Mouse (Mus musculus) liver, postnatal 0 days (tissue): ENCODE results near the gene Rere. TPM values are rescaled to one million over a fixed set of nuclear protein-coding genes. Genes with fewer than 3 reads are reported as not detected.
A peak's percentile ranks its signal among the peaks of the same experiment; 100 is the strongest.

Experiments used
- ATAC-seq: fragments of 200-750 bp; cut with Nextera tagmentation; 2 replicates; pipeline ENCODE4 v1.8.0; 2017; ENCODE audit warnings: mild to moderate bottlenecking, moderate library complexity
- DNase-seq: peaks from one replicate; pipeline ENCODE4 v3.0.0-alpha.2; 2016
- H3K27ac ChIP-seq: fragments of 300-500 bp; sonication (generic); 2 replicates; pipeline ENCODE4 v1.5.1; 2014; ENCODE audit warnings: antibody characterized with exemption, moderate library complexity, mild to moderate bottlenecking, low read depth
- H3K27me3 ChIP-seq: fragments of 300-500 bp; sonication (generic); 2 replicates; pipeline ENCODE4 v1.6.1; 2014; ENCODE audit warnings: low read length, control low read depth, mixed read lengths; ENCODE audit not compliant: insufficient read depth
- H3K36me3 ChIP-seq: fragments of 300-500 bp; sonication (generic); replicated peaks from 2 replicates; pipeline ENCODE4 v1.6.1; 2014; ENCODE audit warnings: mild to moderate bottlenecking, control low read depth, low read length, moderate library complexity, mixed read lengths; ENCODE audit not compliant: insufficient read depth
- H3K4me1 ChIP-seq: fragments of 300-500 bp; sonication (generic); 2 replicates; pipeline ENCODE4 v1.6.1; 2014; ENCODE audit warnings: antibody characterized with exemption, mild to moderate bottlenecking, control low read depth; ENCODE audit not compliant: insufficient read depth
- H3K4me2 ChIP-seq: fragments of 300-500 bp; sonication (generic); 2 replicates; pipeline ENCODE4 v1.6.1; 2014; ENCODE audit warnings: low read depth, mild to moderate bottlenecking, low read length, moderate library complexity, mixed read lengths
- H3K4me3 ChIP-seq: fragments of 300-500 bp; sonication (generic); 2 replicates; pipeline ENCODE4 v1.5.1; 2014; ENCODE audit warnings: low read depth, low read length
- H3K9ac ChIP-seq: fragments of 300-500 bp; sonication (generic); replicated peaks from 2 replicates; pipeline ENCODE4 v1.6.1; 2014; ENCODE audit warnings: mild to moderate bottlenecking, moderate library complexity
- H3K9me3 ChIP-seq: fragments of 300-500 bp; sonication (generic); 2 replicates; pipeline ENCODE4 v1.6.1; 2016; ENCODE audit warnings: mild to moderate bottlenecking, control low read depth, low read length, mixed read lengths
- CTCF ChIP-seq: sonication (generic); IDR thresholded peaks from 2 replicates; pipeline ENCODE4 v1.5.1; 2016; ENCODE audit warnings: antibody characterized with exemption, low read depth
- EP300 ChIP-seq: IDR thresholded peaks from 2 replicates; pipeline ENCODE4 v1.6.1; 2016; ENCODE audit warnings: antibody characterized with exemption, low read depth, mild to moderate bottlenecking
- WGBS: fragments of 180-500 bp; shearing (Covaris S2); extraction: QIAGEN DNeasy Blood & Tissue Kit; methylation state at CpG from one replicate; pipeline ENCODE4 v1.1.7; 2014; ENCODE audit not compliant: insufficient replicate concordance; 5-methylcytosine and 5-hydroxymethylcytosine counted together
- polyA plus RNA-seq: library from polyadenylated mRNA; unstranded; fragments of >200 nt; fragmentation: Nextera tagmentation; extraction: Ambion mirVana; gene quantifications from 2 replicates; pipeline ENCODE4 v1.2.1, GENCODE M21; 2015

The Rere gene
- polyA plus RNA-seq, 1 experiment from 2014 or later = 4.3 TPM

GRCm38 (mm10) chr4:150249731-150250270 lies 31.6 kb upstream of the Rere start:
- TF ChIP-seq EP300 = no peak
- no peak for TF ChIP-seq CTCF
- H3K4me1 ChIP-seq = no peaks in the 10 kb centered on the region
- 61% methylated on average over 5 of the region's 5 CpGs for WGBS
- no peak overlapping the region for H3K4me2 ChIP-seq
- DNase-seq (no peak), ATAC-seq (peak; percentile 54; the same call in 1 of the 2 replicates)
- no peak overlapping the region for H3K27ac ChIP-seq
- H3K36me3 ChIP-seq = peaks cover 40% of the 10 kb centered on the region
- no peaks in the 10 kb centered on the region for H3K27me3 ChIP-seq
- no peaks in the 10 kb centered on the region for H3K9me3 ChIP-seq
- H3K9ac ChIP-seq = no peak overlapping the region
- no peak overlapping the region for H3K4me3 ChIP-seq

GRCm38 (mm10) chr4:150250549-150251422 lies 30.7 kb upstream of the Rere start:
- TF ChIP-seq CTCF (no peak), EP300 (no peak)
- Histone ChIP-seq H3K27ac (no peak overlapping the region), H3K9me3 (no peaks in the 10 kb centered on the region), H3K9ac (no peak overlapping the region), H3K4me2 (no peak overlapping the region), H3K4me3 (no peak overlapping the region), H3K27me3 (no peaks in the 10 kb centered on the region), H3K36me3 (peaks cover 36% of the 10 kb centered on the region), H3K4me1 (no peaks in the 10 kb centered on the region)
- 71% methylated on average over 18 of the region's 18 CpGs for WGBS
- DNase-seq = no peak
- no peak for ATAC-seq

GRCm38 (mm10) chr4:150254416-150254815 lies 27.0 kb upstream of the Rere start:
- H3K4me3 ChIP-seq = no peak overlapping the region
- ATAC-seq = no peak
- H3K36me3 ChIP-seq = peaks cover 4% of the 10 kb centered on the region
- DNase-seq = no peak
- H3K4me1 ChIP-seq = no peaks in the 10 kb centered on the region
- TF ChIP-seq EP300 = no peak
- TF ChIP-seq CTCF = no peak
- no peaks in the 10 kb centered on the region for H3K9me3 ChIP-seq
- H3K27me3 ChIP-seq = no peaks in the 10 kb centered on the region
- H3K9ac ChIP-seq = no peak overlapping the region
- H3K27ac ChIP-seq = no peak overlapping the region
- WGBS = 60% methylated on average over 4 of the region's 4 CpGs
- no peak overlapping the region for H3K4me2 ChIP-seq

- Histone ChIP-seq H3K4me3 (no peak overlapping the region), H3K36me3 (no peaks in the 10 kb centered on the region; the same call in 1 of the 2 replicates), H3K27ac (no peak overlapping the region), H3K4me2 (no peak overlapping the region), H3K27me3 (no peaks in the 10 kb centered on the region), H3K9ac (no peak overlapping the region), H3K4me1 (no peaks in the 10 kb centered on the region), H3K9me3 (no peaks in the 10 kb centered on the region)
- 83% methylated on average over 7 of the region's 7 CpGs for WGBS
- no peak for DNase-seq
- ATAC-seq = no peak
- TF ChIP-seq CTCF (no peak), EP300 (no peak)
These were observed 26.3 kb upstream of the Rere start for GRCm38 (mm10) chr4:150255181-150255580.

- no peak overlapping the region for H3K4me2 ChIP-seq
- H3K27ac ChIP-seq = no peak overlapping the region
- no peaks in the 10 kb centered on the region for H3K36me3 ChIP-seq
- no peaks in the 10 kb centered on the region for H3K4me1 ChIP-seq
- peak; percentile 90 for DNase-seq
- no peaks in the 10 kb centered on the region for H3K9me3 ChIP-seq
- no peaks in the 10 kb centered on the region for H3K27me3 ChIP-seq
- H3K4me3 ChIP-seq = no peak overlapping the region
- 49% methylated on average over 20 of the region's 20 CpGs for WGBS
- TF ChIP-seq CTCF (peak; percentile 96), EP300 (no peak)
- no peak overlapping the region for H3K9ac ChIP-seq
- peak; percentile 85 for ATAC-seq
These were observed 23.9 kb upstream of the Rere start for GRCm38 (mm10) chr4:150257252-150258204.

GRCm38 (mm10) chr4:150258388-150258787 lies 23.1 kb upstream of the Rere start:
- no peak overlapping the region for H3K4me3 ChIP-seq
- H3K36me3 ChIP-seq = no peaks in the 10 kb centered on the region
- DNase-seq (no peak), ATAC-seq (no peak)
- no peak overlapping the region for H3K4me2 ChIP-seq
- H3K27me3 ChIP-seq = no peaks in the 10 kb centered on the region
- WGBS = 79% methylated on average over 14 of the region's 14 CpGs
- no peak overlapping the region for H3K9ac ChIP-seq
- no peaks in the 10 kb centered on the region for H3K4me1 ChIP-seq
- H3K27ac ChIP-seq = no peak overlapping the region
- TF ChIP-seq EP300 (no peak), CTCF (no peak)
- no peaks in the 10 kb centered on the region for H3K9me3 ChIP-seq
